Mouse (Mus musculus) left cerebral cortex, adult 18-20 months (tissue): ENCODE measurements around the gene Rab43. TPM values are rescaled to one million over a fixed set of nuclear protein-coding genes. Genes with fewer than 3 reads are reported as not detected.

Source experiments
- DNase-seq, 2 experiments: peaks; one replicate each; pipeline ENCODE4 v3.0.0; 2021 to 2022; ENCODE audit warnings: low spot score in 2 of 2, mixed read lengths in 1 of 2
- long read RNA-seq, 2 experiments: library from polyadenylated mRNA; stranded (forward); transcript quantifications; one replicate each; pipeline ENCODE4 v2.0.0; 2021
- total RNA-seq, 2 experiments: library from RNA; stranded (reverse); gene quantifications; 2 replicates each; pipeline ENCODE4 v1.2.3; 2021

Gene Rab43
- total RNA-seq: 10 to 100 TPM; 12.9 to 23.7 TPM
- long read RNA-seq, experiment 1, full-length matches to known transcripts: 10 of 11 reads
- long read RNA-seq, experiment 1, partial matches to known transcripts: 0 of 11 reads
- long read RNA-seq, experiment 1, other reads (novel, unspliced or antisense): 1 of 11 reads
- long read RNA-seq, experiment 2, full-length matches to known transcripts: 4 of 5 reads
- long read RNA-seq, experiment 2, partial matches to known transcripts: 1 of 5 reads
- long read RNA-seq, experiment 2, other reads (novel, unspliced or antisense): 0 of 5 reads

DNA sequence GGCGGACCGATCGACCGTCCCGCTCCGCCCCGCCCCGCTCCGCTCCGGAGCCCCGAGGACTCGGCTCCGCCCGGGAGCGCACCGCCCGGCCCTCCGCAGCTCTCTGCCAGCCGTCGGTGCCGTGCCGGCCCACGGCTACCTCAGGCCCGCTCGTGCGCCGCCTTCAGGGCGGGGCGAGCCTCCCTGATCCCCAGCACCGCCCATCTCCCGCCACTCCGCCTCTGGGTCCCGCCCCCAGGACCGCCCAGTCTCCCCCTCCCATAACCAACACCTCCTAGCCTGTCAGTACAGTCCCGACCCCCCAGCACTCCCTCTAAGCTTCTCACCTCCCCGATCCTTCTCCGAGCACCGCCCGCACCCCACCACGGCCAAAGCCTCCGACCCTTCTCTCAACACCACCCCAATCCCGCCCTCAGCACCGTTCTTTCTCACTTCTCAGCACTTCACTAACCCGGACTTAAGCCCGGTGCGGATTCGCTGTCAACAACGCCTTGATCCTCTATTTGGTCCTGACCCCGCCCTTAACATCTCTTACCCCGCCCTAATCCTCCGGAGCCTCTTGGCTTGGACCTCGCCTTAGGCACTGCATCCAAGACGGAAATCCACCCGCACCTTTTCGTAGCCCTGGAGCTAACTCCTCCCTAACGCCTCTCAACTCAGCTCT, at the start of gene Rab43:
Rab43 (minus strand) TSS at position 490 of the 664 bp plus-strand sequence.
- DNase-seq: peak; percentile 83 to 90

DNA sequence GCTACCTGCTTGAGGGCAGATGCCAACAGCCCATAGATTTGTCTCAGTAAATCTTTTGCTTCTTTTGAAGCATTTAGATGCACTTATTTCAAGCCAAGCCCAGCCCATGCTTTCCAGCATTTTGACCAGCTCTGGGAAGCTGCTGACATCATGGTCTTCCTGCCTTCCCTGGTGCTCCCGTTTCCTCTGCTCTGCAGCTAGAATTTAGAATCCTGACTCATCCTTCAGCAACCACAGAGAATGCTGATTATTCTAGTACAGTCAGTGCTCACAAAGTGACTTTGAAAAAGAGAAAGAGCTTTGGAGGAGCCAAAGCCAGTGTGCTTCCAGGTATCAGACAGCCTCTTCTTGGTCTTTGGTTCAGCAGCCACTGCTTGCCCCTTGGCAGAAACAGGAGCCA, 45.1 kb upstream of the Rab43 start:
- peak; percentile 19 to 28 for DNase-seq

DNA sequence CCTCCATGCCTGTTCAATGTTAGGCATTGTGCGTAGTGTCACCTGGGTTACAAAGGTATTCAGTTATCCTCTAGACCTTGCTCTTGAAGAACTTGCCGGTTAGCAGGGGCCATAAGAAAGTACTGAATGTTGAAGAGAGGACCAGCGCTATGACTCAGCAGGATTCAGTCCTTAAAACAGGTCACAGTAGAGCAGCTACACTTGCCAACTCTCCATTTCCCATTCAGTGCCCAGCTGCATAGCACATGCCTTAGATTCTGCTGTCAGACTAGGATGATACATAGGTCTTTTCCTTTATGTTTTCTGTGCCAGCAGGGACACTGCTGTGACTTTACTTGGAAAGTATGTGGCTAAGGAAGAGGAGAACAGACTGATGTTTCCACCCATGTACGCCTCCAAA, 41.5 kb upstream of the Rab43 start:
- DNase-seq: no peak

DNA sequence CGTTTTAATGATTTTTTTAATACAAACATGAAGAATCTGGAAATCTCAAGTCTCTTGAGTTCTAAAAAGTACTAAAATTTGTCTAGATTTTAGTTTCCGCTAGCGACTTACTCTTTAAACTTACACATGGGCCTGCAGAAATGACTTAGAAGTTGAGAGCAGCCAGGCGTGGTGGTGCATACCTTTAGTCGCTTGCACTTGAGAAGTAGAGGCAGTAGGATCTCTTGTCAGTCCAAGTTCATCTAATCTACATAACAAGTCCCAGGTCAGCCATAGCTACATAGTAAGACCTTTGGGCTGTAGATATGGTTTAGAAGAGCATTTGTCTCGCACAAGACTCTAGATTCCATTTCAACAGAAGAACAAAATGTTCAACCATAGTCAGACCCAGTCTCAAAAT, 39.9 kb upstream of the Rab43 start:
- DNase-seq: no peak

DNA sequence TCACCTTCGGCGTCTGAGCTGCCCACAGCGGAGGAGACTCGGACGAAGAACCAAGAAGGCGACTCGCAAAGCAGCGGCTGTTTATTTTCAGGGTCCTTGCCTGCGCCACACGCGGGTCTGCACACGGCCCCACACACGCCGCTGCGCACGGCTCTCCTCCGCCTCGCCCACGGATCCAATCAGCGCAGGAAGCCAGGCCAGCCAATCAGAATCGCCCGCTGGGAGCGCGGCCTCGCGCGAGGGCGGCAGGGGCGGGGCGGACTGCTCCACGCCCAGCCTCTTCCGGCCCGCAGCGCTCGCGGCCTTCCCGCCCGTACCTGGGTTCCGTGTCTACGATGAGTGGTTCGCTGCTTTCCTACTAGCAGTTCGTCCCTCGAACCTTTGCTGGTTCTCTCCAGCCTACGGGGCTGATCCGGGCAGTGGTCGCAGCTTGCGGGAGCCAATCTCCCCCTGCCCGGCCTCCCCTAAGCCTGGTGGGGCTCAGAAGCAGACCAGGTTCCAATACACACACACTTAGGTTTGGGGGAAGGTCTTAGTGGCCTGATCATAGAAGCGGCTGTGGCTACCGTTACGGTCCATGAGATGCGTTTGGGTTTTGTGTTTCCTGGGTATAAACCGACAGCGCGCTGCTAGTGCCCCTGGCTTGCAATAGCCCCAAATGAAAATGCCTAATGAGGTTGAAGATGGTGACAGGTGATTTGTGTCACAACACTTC, 39.1 kb upstream of the Rab43 start, which contains the start of gene Cnbp:
Cnbp (minus strand) TSS at position 207 of the 715 bp plus-strand sequence.
- DNase-seq: peak; percentile 96 to 98

DNA sequence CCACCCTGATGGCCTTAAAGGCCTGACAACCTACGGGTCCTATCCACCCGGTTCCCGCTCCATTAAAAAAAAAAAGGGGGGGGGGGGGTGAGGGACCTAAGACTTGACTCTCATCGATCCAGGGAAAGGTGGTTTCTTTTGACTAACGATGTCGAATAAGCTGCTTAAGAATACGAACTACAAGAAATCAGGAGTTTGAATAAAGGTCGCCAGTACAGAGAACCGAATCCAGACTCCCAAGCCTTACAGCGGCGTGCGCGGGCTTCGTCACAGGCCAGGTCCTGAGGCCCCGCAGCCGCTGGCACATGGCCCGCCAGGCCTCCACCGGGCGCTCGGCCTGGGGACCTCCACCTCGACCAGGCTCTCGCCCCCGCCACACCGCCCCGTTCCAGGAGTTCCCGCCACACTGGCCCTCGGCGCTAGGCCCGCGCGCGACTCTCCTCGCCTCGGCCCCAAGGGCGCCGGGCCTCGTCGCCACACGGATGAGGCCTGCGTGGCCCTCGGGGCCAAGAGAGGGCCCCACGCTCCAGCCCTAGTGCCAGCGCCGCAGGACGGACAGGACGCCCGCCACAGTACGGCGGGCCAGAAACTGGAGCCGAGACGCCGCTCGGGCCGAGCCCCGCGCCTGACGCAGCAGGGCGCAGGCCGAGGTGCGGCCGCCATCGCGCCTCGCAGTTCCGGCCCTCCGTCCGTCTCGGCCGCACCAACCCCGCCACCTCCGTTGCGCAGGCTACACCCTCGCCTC, 38.4 kb upstream of the Rab43 start:
- peak; percentile 20 to 40 for DNase-seq

DNA sequence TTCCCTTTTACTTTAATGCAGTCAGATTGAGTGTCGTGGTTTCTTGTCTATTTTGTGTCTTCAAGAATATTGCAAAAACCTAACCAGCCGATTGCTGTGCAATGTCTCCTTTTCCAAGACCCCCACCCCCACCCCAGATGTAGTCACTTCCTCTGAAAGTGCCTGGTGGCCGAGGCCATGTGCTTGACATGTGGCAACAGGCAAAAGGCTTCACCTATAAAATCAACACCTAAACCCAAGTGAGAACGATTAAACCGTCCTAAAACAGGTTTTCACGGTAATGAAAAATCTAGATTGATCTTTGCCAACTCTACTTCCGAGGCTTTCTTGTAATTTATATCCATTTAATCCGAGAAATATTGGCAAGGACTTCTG, 37.8 kb upstream of the Rab43 start:
- no peak for DNase-seq

DNA sequence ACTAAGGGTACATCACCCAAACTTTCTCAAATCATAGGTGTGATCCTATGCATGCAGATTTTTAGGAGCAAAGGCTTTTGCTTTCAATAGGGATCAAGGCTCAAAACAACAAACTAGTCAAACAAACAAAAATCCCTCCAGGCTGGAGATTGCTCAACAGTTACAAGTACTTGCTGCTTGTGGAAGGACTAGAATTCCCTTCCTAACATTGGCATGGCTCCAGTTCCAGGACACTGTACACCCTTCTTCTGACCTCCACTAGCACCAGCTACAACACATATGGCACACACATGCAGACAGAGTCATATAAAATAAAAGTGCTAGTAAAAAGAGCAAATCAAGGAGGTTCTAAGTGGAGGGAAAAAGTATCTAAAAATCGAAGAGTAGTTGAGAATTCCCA, 34.8 kb upstream of the Rab43 start:
- DNase-seq: no peak

DNA sequence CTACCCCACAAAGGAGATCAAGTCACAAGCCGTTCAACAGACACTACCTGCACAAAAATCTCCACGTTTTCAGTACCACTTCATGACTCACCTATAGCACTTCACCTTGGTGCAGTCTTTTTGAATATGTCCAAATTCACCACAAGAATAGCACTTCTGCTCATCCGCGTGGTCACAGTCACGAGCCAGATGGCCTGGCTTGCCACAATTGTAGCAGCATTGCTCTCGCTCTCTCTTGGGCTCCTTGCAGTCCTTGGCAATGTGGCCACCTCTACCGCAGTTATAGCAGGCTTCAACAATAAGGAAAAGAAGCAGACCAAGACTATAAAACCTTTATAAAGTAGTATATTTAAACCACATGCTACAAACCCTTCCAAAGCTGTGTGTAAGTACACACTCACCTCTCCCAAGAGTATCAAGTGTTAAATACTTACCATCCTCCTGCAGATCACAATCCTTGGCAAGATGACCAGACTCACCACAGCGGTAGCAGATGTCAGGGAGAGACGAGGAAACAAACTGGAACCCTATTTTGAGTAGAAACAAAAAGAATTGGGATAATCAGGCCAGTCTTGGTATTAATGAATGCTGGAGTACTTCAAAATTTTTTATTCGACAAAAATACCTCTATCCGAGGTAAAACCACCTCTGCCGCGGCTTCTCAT, 33.2 kb upstream of the Rab43 start:
- DNase-seq: no peak

DNA sequence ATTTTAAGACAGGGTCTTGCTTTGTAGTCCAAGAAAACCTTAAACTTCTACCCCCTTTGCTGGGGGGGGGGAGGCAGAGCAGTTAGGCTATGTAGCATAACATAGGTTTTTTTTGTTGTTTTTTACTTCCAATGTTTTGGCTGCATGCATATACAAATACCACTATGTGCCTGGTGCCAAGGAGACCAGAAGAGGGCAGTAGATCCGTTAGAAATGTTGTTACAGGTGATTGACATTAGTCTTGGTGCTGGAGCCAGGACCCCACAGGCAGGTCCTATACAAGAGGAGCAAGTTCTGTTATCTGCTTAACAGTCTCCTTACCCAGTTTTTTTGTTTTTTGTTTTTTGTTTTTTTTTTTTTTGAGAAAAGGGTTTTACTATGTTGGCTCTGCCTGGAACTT, 30.3 kb upstream of the Rab43 start:
- DNase-seq: no peak

DNA sequence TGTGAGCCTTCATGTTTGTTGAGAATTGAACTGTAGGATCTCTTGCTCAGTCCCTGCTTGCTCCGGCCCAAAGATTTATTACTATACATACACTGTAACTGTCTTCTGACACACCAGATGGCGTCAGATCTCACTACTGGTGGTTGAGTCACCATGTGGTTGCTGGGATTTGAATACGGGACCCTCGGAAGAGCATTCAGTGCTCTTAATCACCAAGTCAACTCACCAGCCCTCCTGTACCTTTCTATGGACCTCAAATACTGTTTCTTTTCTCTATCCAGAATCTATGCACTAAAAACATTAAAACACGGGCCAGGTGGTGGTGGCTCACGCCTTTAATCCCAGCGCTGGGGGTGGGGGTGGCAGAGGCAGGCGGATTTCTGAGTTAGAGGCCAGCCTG, 29.7 kb upstream of the Rab43 start:
- no peak for DNase-seq

DNA sequence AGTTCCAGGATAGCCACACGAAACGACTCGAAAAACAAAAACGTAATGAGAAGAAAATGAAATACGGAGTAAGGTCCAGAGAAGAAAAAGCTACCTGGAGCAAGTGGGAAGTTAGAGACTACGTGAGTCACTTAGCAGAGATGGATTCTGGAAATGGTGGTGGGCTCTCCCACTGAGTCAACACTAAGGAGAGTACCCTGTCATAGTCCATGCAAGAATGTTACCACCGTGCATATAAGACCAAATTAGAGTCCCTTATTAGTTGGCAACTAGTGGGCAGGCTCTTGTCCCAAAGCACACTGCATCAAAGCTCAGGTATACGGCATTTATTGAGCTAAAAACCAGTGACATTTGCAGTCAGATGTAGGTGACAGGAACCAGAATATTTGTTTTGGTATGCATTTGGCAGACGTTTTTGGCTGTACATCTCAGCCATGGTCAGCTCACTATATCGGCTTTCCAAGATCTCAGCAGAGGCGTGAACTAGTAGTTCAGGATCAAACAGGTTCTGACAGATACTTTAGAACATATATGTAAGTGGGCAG, 27.9 kb upstream of the Rab43 start:
- DNase-seq: no peak

DNA sequence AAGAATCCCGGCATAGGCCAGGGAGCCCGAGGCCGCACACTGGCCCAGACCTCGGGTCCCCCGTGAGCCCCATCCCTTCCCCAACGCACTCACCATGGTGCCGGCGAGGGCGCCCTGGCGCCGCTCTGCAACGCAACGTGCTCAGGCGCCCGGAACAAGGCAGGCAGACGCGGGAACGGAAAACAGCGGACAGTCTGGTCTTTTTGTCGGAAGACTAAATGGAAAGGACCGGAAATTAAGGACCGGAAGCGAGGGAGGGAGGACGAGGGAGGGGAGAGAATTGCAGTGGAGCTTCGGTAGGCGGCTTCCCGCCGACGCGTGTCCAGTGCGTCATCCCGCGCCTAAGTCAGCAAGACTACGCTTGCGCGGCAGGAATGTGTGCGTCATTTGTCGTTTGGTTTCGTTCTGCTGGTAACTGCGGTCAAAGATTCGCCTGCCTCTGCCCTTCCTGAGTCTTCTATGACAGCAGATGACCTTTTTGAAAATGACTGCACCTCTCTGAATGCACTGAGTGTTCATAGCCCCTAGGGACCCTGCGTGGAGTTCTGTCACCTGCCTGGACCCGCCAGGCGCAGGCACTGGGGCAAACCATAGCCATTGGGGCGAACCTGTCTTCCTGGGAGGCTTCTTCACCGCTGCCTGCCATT, 26.7 kb upstream of the Rab43 start, which contains the start of gene Isy1:
Isy1 (minus strand) TSS at position 248 of the 647 bp plus-strand sequence.
- DNase-seq: peak; percentile 96 to 98

DNA sequence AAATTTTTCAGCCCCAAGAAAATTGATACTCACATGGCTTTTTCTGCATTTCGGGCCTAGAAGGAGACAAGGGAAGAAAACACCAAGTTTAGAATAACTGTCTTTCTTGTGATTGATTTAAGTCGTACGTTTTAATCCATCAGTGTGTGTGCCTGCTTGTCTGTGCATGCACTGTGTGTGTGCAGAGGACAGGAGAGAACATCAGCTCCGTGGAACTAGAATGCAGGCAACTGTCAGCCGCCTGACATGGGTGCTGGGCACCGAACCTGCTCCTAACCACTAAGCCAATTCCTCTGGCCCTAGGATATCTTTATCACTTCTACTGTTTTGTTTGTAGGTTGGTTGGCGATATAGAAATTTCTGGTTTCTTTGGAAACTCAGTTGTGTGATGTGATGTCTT, 23.7 kb upstream of the Rab43 start, which contains the start of gene Gm45140:
Gm45140 (minus strand) TSS at position 101 of the 400 bp plus-strand sequence.
- DNase-seq: no peak

DNA sequence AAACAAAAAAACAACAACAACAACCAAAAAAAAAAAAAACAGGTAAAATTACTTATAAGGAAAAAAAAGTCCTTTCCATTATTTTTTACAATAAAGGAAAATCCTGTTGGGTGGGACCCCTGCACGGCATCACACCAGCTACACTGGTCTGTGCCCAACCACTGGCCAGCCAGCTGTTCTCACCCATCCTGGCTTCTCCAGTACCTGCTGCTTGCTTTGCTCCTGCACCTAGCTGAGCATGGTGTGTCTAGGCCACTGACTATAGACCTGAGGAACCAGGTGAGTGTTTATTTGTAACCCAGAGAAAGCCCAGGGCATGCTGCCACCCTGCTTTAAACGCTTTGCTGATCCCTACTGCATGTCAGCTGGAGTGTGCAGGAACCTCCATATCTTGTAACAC, 8.4 kb upstream of the Rab43 start:
- DNase-seq: no peak

DNA sequence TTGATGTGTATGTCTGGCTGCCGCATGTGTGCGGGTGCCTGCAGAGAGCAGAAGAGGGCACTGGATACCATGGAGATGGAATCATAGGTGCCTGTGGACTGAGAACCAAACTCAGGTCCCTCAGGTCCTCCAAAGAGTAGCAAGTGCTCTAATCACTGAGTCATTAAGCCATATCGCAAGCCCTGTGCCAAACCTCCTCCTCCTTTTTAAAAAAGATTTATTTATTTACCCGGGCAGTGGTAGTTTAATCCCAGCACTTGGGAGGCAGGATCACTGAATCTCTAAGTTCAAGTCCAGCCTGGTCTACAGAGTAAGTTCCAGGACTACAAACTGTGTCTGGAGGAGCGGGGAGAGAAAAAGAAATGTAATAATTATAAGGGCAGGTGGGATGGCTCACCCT, 2.5 kb upstream of the Rab43 start:
- DNase-seq: no peak

DNA sequence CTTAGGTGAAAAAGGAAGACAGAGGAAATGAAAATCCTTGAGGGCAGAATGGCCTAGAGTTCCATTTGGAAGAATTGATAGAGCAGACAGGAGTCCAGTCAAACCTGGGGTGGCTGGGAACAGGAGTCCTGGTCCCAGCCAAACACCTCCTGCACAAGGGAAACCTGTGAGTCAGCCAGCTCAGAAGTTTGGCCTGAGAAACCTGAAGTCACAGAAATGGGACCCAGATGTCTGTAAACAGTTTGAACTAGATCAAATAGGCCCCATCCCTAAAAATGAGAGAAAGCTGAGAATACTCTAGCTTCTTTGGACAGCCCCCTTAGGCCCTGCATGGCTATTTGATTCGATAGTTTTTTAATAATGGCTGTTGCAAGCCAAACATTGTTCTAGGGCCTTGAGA, 692 bp upstream of the Rab43 start:
- DNase-seq: no peak

DNA sequence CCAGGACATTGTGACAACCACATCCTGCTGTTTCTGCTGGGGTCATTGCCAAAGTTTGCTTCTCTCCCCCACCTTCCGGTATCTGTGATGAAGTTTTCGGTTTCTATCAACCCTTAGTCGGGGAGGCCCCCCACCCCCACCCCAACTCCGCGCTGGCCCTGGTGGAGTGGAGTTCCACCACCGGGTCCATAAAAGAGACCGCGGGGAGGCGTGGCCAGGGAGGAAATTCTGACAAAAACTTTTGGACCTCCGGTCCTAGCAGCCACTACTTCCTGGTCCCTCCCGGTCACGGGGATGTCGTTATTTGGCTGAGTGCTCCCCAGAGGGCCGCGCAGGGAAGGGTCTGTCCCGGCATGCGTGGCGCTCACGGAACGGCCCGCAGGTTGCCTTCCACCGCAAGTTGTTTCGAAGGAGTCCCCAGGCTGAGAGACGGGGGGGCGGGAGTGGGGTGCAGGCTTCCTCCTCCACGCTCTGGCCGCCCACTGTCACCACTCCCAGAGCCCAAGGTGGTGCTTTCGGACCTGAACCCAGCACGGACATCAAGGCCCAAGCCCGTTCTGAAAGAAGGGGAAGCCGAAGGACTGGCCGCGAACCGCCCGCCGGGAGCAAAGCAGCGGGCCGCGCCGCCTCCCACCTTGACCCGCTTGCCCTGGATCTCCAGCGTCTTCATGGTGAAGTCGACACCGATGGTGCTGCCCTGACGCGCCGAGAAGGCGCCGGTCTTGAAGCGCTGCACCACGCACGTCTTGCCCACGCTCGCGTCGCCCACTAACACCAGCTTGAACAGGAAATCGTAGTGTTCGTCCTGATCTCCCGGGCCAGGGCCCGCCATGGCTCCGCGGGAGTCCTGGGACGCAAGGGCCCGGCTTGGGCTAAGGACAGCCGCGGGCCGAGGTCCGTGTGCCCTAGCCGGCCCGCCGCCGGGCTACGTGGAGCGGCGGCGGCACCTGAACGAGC, 973 bp downstream of the Rab43 start:
- peak; percentile 47 to 64 for DNase-seq

DNA sequence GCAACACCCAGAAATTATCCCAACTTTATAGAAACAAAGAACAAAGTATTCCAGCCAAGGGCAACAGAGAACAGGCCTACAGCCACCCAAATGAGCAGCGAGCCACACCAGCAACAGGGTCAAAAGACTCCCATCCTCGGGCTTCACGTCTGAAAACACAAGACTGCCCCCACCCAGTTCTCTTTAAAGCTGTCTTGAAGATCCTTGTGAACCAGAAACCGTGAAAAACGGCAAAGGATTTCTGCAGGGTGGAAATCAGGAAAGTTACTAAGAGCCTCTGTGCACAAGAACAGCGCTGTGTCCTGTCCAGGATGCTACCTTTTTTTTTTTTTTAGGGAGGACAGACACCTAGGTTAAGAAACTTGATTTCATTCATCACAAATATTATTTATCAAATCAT, 1.7 kb downstream of the Rab43 start:
- DNase-seq: no peak
